Comparison of ENCODE assay signal across 8 mouse cellular contexts in genomic region chr7:79728219-79728618, GRCm38 (mm10). TPM values are rescaled to one million over a fixed set of nuclear protein-coding genes. Genes with fewer than 3 reads are reported as not detected.
DNase-seq lines count a peak whose midpoint lies in the region; ATAC-seq lines count a peak whose summit lies in the region.

No protein-coding gene starts in this region.

- no peaks in the 10 kb centered on the region for H3K4me1 ChIP-seq in liver, embryonic 12.5 days
- H3K4me1 ChIP-seq in neural tube, embryonic 13.5 days (replicated peaks), result no peaks in the 10 kb centered on the region

- 0 out of 2 replicates have a peak, but pooled peaks have one; percentile 24 for ATAC-seq in liver, embryonic 12.5 days
- peak; percentile 66 for ATAC-seq in neural tube, embryonic 13.5 days (ENCODE audit: low read depth)

- H3K27me3 ChIP-seq in liver, embryonic 12.5 days (replicated peaks), result peaks cover 41% of the 10 kb centered on the region
- H3K27me3 ChIP-seq in neural tube, embryonic 13.5 days, result peaks cover 14% of the 10 kb centered on the region

- no peak overlapping the region for H3K4me2 ChIP-seq in liver, embryonic 12.5 days
- H3K4me2 ChIP-seq in neural tube, embryonic 13.5 days, result no peak overlapping the region

- H3K9ac ChIP-seq in liver, embryonic 12.5 days, result no peak overlapping the region
- H3K9ac ChIP-seq in neural tube, embryonic 13.5 days, result no peak overlapping the region

- 25% methylated on average over 6 of the region's 6 CpGs for WGBS in liver, embryonic 12.5 days (ENCODE audit: insufficient replicate concordance)
- WGBS in neural tube, embryonic 13.5 days, result 27% methylated on average over 6 of the region's 6 CpGs

- no peaks in the 10 kb centered on the region for H3K9me3 ChIP-seq in liver, embryonic 12.5 days (replicated peaks)
- H3K9me3 ChIP-seq in neural tube, embryonic 13.5 days, result no peaks in the 10 kb centered on the region

- H3K27ac ChIP-seq in liver, embryonic 12.5 days, result no peak overlapping the region
- no peak overlapping the region for H3K27ac ChIP-seq in neural tube, embryonic 13.5 days (replicated peaks)

- no peaks in the 10 kb centered on the region for H3K36me3 ChIP-seq in liver, embryonic 12.5 days
- H3K36me3 ChIP-seq in neural tube, embryonic 13.5 days, result no peaks in the 10 kb centered on the region

- peak; percentile 65 for DNase-seq in CD4-positive helper T cell, adult 2 months (ENCODE audit: low read depth, low spot score)
- DNase-seq in ES-CJ7 (ENCODE audit: low read depth, low spot score), result peak; percentile 89
- DNase-seq in cerebellum, postnatal 25 days, result peak; percentile 34 to 60
- peak; percentile 62 for DNase-seq in gastrocnemius, postnatal 10 days
- peak; percentile 34 to 68 for DNase-seq in kidney, adult 8-10 months
- DNase-seq in urinary bladder, postnatal 36 days (ENCODE audit: low spot score in 2 of 2), result peak; percentile 39 to 62

- no peak overlapping the region for H3K4me3 ChIP-seq in liver, embryonic 12.5 days
- H3K4me3 ChIP-seq in neural tube, embryonic 13.5 days, result no peak overlapping the region

RNA-seq across cellular contexts. Expression of gene Plin1, which starts 4.5 kb away (rescaled TPM):
- 10 to 100 TPM; 13.8 to 14.5 TPM for total RNA-seq in gastrocnemius, postnatal 10 days (2021)
- not detected in 2 replicates for polyA plus RNA-seq in liver, embryonic 12.5 days (2016; fragmentation: Nextera tagmentation; extraction: Ambion mirVana)
- not detected in 2 replicates for polyA plus RNA-seq in neural tube, embryonic 13.5 days (2015; fragmentation: Nextera tagmentation; extraction: Ambion mirVana)

RNA-seq across cellular contexts. Expression of gene Kif7, which starts 12.7 kb away (rescaled TPM):
- 1 to 10 TPM; 2.7 to 3.6 TPM for total RNA-seq in gastrocnemius, postnatal 10 days (2021)
- 1.4 and 1.7 TPM in 2 replicates for polyA plus RNA-seq in liver, embryonic 12.5 days (2016; fragmentation: Nextera tagmentation; extraction: Ambion mirVana)
- polyA plus RNA-seq in neural tube, embryonic 13.5 days (2015; fragmentation: Nextera tagmentation; extraction: Ambion mirVana), result 1.7 and 2.1 TPM in 2 replicates

RNA-seq across cellular contexts. Expression of gene Pex11a, which starts 14.7 kb away (rescaled TPM):
- total RNA-seq in gastrocnemius, postnatal 10 days (2021), result 1 to 10 TPM; 3.9 to 4.2 TPM
- 1.3 TPM in 2 replicates for polyA plus RNA-seq in liver, embryonic 12.5 days (2016; fragmentation: Nextera tagmentation; extraction: Ambion mirVana)
- 11.3 and 12.0 TPM in 2 replicates for polyA plus RNA-seq in neural tube, embryonic 13.5 days (2015; fragmentation: Nextera tagmentation; extraction: Ambion mirVana)

RNA-seq across cellular contexts. Expression of gene Wdr93, which starts 14.7 kb away (rescaled TPM):
- under 1 TPM in 1 of 2 experiments, not detected in 1; 0.11 TPM for total RNA-seq in gastrocnemius, postnatal 10 days (2021)
- 0.07 and 0.11 TPM in 2 replicates for polyA plus RNA-seq in liver, embryonic 12.5 days (2016; fragmentation: Nextera tagmentation; extraction: Ambion mirVana)
- polyA plus RNA-seq in neural tube, embryonic 13.5 days (2015; fragmentation: Nextera tagmentation; extraction: Ambion mirVana), result 0.17 TPM in 1 of 2 replicates, not detected in the other
